Mouse (Mus musculus) large intestine, adult 2 months (tissue): ENCODE results near the gene Zfp341. TPM values are rescaled to one million over a fixed set of nuclear protein-coding genes. Genes with fewer than 3 reads are reported as not detected.

Experiments
- DNase-seq: peaks from one replicate; pipeline ENCODE4 v3.0.0-alpha.2; 2012; ENCODE audit warnings: low read depth, low spot score
- WGBS: fragments of 180-500 bp; shearing (Covaris S2); methylation state at CpG from one replicate; pipeline ENCODE4 v1.1.7; 2018; 5-methylcytosine and 5-hydroxymethylcytosine counted together
- polyA plus RNA-seq: library from polyadenylated mRNA; depleted of rRNA; stranded (reverse); fragments of >200 nt; gene quantifications from 2 replicates; pipeline ENCODE4 v1.2.3, GENCODE M21; 2012; rRNA removed

Zfp341 gene
- 3.2 and 4.4 TPM in 2 replicates for polyA plus RNA-seq

DNA sequence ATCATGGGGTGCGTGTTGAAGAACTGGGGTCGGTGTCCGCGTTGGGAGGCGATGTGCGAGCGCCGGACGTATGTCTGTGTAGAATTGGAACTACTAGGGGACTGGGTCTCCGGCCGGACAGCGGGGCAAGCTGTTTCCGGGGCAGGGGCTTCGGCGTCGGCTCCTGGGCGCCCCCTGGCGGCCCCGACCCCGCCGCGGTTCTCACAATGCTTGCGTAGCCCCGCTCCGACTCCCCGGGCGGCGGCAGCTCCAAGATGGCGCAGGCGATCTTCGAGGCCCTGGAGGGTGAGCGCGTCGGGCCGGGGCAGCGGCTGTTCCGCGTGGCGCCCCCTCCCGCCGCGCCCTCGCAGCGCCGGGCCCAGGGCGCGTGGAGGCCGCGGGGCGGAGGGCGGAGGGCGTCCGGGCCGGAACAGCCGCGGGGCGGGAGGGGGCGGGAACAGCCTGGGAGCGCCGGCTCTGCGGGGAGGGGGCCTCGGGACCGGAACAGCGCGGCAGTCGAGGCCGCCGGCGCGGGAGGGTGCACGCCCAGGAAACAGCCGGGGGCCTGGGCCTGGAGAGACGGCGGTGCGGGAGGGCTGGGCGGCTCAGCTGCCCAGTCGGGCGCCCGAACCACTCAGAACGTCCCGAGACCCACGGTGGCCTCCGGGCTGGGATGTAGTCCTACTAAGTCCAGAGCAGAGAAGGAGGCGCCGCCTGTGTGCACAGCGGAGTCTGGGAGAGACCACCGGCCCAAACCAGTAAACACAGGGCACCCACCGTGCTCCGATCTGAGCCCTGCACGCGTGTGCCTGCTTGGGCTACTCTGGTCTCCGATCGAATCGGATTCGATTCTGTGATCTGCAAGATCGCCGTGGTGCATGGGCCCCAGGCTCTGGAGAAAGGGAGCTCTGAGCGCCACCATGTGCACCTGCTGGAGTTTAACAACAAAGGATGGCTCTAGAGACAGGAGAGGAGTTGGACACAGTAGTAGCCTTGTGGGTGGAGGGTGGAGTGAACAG, at the start of gene Zfp341, which contains the start of gene 4930519P11Rik:
TSS of gene Zfp341 (plus strand) at position 180 of the 998 bp plus-strand sequence.
TSS of gene 4930519P11Rik (minus strand) at position 320 of the 998 bp plus-strand sequence.
- 1% methylated on average over 92 of the region's 98 CpGs for WGBS
- DNase-seq = peak; percentile 60

DNA sequence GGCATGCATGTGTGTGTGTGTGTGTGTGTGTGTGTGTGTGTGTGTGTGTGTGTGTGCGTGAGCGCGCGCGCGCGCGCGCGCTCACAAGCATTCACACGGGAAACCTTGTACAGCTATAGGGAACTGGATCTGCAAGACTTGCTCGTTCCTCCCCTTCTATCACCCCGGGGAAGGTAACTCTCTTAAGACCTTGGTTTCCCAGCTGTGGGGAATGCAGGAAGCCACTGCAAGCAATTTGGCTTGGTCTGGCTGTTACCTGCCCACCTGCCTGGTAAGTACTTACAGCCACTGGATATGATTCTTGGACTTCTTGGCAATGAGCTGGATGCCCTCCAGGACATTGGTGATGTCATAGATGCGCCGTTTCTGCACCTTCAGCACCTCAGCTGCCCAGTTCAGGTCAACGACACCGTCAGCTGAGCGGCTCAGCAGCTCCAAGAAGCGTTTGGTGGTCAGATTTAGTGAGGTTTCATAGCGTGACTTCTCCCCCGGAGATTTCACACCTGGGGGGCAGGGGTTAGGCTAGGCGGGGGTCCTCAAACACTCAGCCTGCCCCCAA, 49.4 kb upstream of the Zfp341 start:
- no peak for DNase-seq
- 88% methylated on average over 22 of the region's 22 CpGs for WGBS

DNA sequence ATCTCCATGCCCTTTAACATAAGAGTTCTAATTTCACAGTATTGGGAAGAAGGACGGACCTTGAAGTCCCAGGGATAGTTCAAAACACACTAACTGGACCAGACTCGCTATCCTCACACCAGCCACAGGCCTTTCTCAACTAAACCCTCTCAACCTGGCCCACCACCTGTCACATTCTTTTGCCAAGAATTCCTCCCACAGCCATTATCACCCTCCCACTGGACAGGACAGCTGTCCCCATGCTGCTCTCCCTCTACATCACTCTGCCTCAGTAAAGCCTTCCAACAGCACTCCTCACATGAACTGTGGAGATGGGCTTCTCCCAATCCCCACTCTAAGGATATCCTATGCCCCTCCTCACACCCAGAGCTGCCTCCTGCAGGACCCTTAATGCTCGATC, 47.5 kb upstream of the Zfp341 start:
- no peak for DNase-seq
- 92% methylated on average over 3 of the region's 3 CpGs for WGBS

DNA sequence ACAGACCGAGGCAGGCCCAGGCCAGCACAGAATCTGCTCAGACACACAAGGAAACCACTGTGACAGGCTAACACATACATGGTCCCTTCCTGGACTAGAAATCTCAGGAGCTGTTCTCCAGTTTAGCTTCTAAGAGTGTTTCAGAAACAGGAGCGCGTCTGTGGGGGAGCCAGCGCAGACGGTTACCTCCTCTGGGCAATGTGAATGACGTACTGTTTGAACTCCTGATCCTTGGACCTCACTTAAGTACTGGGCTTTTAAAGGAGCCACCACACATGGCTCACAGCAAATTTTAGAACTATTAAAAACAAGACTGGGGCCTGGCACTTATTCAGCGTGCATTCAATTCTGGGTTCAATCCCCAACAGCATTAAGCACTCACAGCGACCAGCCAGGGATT, 46.5 kb upstream of the Zfp341 start:
- no peak for DNase-seq
- WGBS = 45% methylated on average over 8 of the region's 8 CpGs

DNA sequence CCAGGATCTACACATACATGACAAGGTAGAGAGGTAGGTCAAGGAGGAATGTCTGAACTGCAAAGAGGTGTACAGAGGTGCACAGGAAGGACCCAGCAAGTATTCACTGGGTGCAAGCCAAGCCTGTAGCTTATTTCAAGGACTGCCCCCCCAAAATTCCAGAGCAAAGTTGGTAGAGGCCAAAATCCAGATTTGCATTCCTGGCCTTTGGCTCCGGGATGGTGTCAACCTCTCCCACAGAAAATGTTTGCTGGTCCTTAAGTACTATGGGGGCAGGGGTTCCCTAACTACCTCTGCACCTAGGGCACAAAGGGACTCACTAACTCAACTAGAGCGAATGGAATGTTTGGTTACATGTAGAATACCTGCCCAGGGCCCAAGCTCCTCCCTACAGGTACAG, 45.3 kb upstream of the Zfp341 start:
- no peak for DNase-seq

DNA sequence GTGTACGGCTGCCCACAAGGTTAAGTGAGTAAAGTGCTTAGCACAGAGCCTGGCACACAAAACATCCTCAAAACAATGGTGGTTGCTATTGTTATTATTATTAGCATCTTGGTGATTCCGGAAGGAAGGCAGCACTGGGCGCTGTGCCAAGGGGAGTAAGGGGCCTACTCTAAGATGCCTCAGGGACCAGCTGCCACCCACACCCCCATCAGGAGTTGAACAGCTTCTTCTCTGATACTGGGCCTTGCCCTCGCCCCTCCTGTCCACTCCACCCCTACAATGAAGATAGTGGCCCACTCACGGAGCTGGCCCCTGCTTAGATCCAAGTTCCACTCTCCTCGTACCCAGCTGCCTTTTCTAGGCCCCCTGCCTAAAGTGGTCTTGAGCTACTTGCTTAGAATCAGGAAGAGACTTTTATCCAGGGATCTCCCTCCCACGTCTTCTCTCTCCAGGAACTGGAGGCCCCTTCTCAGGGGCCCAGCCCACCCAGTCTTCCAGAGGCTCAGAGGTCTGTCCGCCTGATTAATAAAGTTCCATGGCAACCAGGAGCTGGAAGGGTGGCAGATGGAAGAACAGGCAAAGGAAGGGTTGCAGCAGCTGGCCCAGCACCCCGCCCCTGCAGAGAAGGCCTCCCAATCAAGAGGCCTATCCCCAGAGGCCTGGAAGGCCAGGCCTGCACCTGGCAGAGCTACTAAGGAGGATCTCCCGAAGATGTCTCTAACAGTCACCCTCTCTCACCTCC, 44.6 kb upstream of the Zfp341 start:
- no peak for DNase-seq
- WGBS = 36% methylated on average over 10 of the region's 10 CpGs

More for the DNA sequence above, 45.3 kb upstream of the Zfp341 start:
- 73% methylated on average over 2 of the region's 2 CpGs for WGBS

DNA sequence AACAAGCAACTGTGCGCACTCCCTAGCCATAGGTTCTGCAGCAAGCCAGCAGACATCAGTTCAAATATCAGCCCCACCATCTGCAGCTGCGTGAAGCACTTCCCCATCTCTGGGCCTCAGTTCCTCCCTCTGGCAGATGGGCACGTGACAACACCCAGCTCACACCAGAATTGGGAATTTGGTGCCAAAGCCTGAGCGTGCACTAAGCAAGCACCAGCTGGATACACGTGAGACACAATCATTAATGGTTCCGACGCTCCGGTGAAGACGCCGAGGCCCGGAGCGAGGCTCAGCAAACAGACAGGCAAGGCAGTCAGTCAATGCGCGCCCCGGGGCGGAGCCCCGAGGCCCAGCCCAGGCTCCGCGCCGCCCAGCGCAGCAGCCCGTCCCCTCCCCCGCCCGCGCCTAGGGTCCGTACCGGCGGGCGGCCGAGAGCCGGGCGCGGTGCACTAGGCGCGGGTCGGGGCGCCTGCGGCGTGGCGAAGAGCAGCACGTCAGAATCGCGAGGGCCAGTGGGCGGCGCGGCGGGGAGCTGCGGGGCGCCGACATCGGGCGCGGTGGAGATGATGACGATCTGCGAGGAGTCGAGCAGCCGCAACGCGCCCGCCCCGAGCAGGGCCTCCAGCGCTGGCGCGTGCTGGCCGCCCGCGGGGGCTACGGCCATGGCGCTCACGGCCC, 43.9 kb upstream of the Zfp341 start:
- under 1% methylated on average over 70 of the region's 70 CpGs for WGBS
- peak; percentile 25 for DNase-seq

DNA sequence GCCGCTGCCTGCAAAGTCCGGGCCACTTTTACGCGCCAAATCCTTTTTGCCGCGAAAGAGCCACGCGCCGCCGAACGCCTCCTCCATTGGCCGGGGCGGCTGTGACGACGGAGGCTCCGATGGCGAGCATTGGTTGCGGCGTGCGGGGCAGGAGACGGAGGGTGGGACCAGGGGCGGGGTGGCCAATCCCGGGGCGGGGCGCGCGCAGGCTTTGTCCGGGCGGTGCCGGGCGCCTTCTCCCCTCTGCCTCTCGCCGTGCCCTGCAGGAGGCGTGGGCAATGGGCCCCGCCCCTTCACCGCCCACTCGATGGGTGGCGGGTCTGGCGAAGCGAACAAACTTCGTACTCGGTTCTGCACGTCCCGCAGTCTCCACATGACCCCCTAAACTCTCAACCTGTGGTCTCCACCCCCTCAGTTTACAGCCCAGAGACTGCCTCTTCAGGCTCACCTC, 43.2 kb upstream of the Zfp341 start, which contains the start of gene E2f1:
TSS of gene E2f1 (minus strand) at position 57 of the 451 bp plus-strand sequence.
- WGBS = under 1% methylated on average over 42 of the region's 44 CpGs
- peak; percentile 67 for DNase-seq

DNA sequence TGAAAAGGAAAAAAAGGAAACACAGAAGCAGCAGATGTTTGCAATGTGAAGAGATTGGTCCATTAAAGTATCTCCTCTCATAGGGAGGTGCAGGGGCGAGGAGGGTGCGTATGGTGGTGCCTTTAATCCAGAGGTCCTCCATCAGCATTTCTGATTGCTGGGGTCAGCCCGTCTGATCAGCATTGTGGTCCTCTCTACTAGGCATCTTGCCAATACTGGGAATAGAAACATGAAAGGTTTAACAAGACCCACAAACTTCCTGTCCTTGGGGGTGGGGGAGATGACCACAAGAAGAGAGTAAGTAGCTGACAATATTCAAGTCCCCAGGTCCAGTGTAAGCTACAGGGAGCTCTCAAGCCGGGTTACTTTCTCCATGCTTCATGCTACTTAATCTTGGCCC, 42.4 kb upstream of the Zfp341 start:
- WGBS = 67% methylated on average over 4 of the region's 4 CpGs
- DNase-seq = no peak

DNA sequence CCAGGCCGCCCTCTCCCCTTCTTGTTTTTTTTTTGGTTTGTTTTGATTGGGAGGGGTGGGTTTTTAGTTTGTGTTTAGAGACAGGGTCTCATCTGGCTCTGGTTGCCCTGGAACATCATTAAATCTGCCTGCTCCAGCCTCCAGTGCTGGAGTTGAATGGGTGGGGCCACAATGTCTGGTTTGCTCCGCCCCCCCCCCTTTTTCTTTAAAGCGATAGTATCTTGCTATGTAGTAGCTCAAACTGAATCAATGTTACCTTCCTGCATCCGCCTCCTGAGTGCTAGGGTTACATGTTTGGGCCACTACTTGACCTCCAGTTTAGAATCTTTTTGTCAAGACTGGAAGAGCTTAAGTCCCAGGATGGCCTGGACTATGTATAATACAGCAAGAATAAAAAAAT, 41.8 kb upstream of the Zfp341 start:
- WGBS = 69% methylated on average over 4 of the region's 4 CpGs
- no peak for DNase-seq

DNA sequence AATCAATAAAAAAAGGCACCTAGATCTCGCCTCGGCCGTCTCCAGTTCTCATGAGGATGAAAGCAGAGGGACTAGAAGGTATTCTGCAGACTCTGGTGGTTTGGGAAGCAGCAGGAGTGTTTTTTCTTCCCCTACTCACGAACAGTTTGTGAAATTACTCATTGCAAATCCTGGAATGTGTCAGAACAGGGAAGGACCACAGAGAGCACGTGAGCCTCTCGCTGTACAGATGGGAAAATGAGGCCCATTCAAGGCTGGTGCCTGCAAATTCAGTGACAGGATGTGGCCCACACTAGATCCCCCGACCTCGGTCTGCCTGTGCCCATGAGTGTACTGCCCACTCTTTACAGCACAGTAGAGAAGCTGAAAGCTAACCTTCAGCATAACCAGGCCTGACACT, 41.1 kb upstream of the Zfp341 start:
- DNase-seq = no peak
- WGBS = 76% methylated on average over 8 of the region's 8 CpGs

DNA sequence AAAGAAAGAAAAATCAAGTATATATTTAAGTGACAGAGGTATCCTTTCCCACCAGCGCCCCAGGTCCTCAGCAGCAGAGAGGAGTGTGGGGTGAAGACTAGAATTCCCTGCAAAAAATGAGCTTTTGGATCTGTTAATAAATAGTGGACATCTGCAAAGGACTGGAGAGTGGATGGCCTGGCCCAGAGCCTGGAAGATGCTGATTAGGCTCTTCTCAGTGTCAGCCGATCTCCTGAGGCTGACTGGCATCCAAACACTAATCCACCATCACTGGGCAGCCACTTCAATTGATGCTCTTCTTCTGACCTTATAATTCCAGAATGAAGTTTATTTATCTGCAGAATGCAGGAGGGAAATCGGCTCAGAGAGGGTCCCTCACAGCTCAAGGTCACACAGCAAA, 40.1 kb upstream of the Zfp341 start:
- WGBS = 78% methylated on average over 3 of the region's 3 CpGs
- DNase-seq = no peak

DNA sequence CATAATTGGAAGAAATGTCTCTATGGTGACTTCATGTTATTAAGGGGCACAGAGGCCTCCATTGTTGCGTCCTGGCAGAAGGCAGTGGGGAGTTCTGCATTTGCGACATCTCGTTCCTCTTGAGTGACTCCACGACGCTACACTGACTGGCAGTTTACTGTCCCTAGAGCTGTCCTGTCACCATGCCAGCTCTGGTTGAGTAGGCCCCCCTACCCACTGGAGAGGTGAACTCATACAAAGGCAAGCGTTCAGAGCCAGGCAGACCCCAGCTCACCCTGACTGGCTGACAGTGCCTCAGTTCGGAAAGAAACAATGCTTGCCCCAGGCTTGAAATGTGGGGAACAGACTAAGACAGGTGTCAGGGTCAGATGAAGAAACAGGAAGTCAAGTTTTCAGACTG, 38.8 kb upstream of the Zfp341 start:
- WGBS = 73% methylated on average over 7 of the region's 7 CpGs
- DNase-seq = no peak

DNA sequence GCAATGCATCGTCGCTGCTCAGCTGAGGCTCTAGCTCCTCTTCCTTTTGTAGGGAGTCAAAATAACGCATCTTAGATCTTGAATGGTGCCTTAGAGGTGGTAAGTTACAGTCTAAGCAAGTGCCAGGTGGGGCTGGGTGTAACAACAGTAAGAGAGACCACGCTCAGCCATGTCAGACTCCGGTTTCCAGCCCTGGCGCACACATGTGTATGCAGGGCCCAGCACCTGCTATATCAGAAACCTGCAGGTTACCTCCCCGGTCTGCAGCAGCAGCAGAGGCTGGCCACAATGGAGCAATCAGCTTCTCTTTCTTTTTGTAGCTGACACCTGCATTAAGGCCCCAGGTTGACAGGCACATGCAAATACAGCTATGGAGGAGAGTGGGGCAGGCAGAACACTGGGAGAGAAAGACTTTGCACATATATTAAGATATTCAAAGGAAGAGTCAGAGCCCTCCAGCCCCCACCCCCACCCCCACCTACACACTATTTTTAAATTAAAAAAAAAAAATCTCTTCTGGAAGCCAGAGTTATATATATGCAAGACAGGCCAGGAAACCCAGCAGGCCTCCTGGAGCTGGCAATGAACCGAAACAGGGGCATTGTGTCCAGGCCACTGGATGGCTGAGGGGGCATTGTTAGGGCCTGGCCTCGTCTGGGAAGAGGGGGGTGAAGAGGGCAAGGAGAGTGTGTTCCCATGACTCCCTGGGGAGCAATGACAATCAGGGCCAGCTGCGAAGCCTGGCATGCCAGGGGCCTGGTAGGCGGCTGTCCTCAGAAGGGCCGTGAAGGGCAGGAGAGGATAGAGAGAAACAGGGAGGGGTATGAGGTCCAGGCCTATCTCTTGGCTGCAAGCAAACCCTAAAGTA, 36.0 kb upstream of the Zfp341 start:
- WGBS = 69% methylated on average over 12 of the region's 12 CpGs
- no peak for DNase-seq

DNA sequence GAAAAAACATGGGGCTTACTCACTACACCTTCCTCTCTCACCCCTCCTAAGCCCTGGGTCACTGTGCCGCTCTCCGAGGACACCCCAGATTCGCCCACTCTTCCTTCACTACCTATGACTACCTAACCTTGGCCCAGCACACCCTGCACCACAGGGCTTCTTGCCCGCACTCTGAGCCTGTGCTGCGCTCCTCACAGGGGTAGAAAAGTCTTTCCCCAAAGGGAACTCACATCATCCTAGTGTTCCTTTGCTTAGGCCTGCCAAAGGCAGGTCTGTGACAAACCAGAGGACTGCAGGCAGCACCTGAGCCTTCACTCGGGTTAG, 35.4 kb upstream of the Zfp341 start:
- no peak for DNase-seq
- 91% methylated on average over 6 of the region's 6 CpGs for WGBS

DNA sequence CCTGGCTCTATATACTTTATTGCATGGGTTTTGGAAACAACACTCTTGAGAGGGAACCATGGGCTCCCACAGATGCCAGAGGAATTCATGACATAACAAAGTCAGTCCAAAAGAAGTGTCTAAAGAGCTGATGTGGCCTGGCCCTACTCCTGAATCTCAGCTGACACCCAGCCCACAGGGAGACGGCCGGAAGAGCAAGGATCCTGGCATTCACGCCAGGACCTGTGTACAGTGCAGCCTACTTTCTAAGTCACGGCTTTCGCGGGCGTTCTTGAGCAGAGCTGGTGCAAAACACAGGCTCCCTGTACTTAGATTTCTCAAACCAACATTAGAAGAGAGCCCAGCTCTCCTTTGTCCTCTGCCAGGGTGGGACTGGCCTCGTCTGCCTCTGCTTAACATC, 32.5 kb upstream of the Zfp341 start:
- WGBS = 68% methylated on average over 8 of the region's 8 CpGs
- DNase-seq = no peak

DNA sequence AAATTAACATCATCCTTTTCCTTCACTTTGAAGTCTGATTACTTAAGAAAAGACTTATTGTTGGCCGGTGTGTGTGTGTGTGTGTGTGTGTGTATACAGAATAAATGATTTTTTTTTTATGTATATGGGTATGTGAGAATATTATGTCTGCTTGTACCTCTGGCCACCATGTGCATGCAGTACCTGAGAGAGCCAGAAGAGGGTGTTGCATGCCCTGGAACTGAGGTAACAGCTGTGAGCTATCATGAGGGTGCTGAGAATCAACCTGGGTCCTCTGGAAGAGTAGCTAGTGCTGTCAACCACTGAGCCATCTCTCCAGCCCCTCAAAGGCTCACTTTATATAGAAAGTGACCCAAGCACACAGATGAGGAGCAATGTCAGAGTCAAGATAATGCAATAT, 31.7 kb upstream of the Zfp341 start:
- DNase-seq = no peak
- WGBS = 100% methylated on average over 1 of the region's 1 CpGs

DNA sequence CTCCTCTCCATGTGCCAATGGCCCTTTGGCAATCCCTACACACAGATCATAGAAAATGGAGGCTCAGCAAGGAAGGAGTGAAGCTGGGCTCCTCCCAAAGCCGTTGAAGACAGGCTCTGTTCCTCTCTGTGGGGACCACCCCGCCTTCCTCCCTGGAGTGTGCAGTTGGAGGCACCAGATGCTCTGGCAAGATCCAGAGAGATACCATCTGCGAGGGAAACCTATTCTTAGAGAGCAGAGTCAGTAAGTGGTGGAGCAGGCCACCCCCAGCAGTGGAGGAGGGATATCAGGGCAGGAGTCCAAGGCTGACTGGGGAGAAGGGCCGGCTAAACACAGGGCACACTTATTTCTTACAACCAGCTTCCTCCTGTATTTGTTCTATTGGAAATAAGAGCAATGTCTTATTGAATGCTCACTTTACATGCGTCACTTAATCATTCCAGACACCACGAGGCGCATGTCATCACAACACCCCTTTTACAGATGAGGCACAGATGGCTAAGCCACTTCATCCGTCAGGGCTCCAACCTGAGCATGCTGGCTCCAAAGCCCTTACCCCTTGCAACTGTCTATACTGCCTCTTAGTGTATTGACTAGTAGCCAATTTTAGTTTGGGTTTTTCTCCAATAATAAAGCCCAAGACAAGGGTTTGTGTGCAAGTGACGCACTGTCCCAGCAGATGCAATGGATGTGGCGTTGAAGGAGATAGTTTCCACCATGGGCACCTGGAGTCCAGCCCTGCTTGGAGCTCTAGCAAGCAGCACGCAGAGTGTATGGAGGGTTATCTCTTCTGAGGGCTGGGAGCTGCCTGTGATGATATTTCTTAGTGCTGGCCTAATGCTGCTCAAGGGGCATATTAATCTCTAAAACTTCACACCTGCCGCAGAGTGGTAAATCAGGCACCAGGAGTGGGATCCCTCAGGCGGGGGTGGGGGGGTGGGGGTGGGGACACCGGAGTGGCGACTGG, 28.9 kb upstream of the Zfp341 start:
- WGBS = 65% methylated on average over 15 of the region's 15 CpGs
- DNase-seq = no peak
